Mouse (Mus musculus) adrenal gland, postnatal 14 days (tissue): ENCODE data around the gene Hccs. TPM values are rescaled to one million over a fixed set of nuclear protein-coding genes. Genes with fewer than 3 reads are reported as not detected.

Experiments used
- total RNA-seq: library from RNA; stranded (reverse); gene quantifications from 2 replicates; pipeline ENCODE4 v1.2.3, GENCODE M21; 2021

Hccs gene
- total RNA-seq, 1 experiment from 2014 or later, result 39.4 TPM

Other genes starting within 250 kb of the Hccs start
- gene Amelx, start 133.2 kb downstream of the Hccs start, total RNA-seq, result not detected in 2 replicates